Comparison of ENCODE assay signal across 16 mouse cellular contexts in the genomic region with DNA sequence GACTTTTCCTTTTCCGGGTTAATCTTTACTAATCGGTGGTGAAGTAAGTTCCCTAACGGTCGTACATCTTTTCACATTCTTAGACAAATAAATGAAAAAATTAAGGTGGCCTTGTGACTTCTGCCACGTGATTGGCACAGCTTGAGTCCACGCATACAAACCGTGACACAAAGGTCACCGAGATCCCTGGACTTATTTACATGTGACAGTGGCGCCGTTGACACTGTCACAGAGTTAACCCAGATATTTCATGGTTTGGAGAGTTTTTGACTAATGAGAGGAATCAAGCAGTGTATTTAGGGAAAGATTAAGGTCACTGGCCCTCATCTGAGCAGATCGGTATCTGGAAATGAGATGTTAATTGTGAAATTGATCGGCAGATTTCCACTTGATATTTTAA.
"Had no signal": no experiment of that assay in that cellular context is flagged by ENCODE, and none has a peak within 500 bp of the region (broad histone marks: within the 10 kb centered on the region; RNA-seq: fewer than 3 reads in every experiment).

No protein-coding gene starts in this region.

- H3K4me1 ChIP-seq: neural tube, embryonic 13.5 days; neural tube, embryonic 15.5 days; stomach, embryonic 15.5 days had no signal

- H3K36me3 ChIP-seq: neural tube, embryonic 13.5 days; neural tube, embryonic 15.5 days; stomach, embryonic 15.5 days had no signal

- H3K9ac ChIP-seq: neural tube, embryonic 13.5 days; neural tube, embryonic 15.5 days; stomach, embryonic 15.5 days had no signal

- H3K4me2 ChIP-seq: neural tube, embryonic 13.5 days; neural tube, embryonic 15.5 days; stomach, embryonic 15.5 days had no signal

- H3K9me3 ChIP-seq: neural tube, embryonic 13.5 days; neural tube, embryonic 15.5 days; stomach, embryonic 15.5 days had no signal

- H3K27me3 ChIP-seq: neural tube, embryonic 13.5 days; neural tube, embryonic 15.5 days had no signal

- H3K4me3 ChIP-seq: neural tube, embryonic 13.5 days; neural tube, embryonic 15.5 days; stomach, embryonic 15.5 days had no signal

- DNase-seq: retina, postnatal 1 day; right cerebral cortex, adult 18-20 months; right cerebral cortex, postnatal 14 days; right cerebral cortex, postnatal 25 days; right cerebral cortex, postnatal 4 days; spleen, adult 18-20 months; thymus, adult 18-20 months; thymus, adult 2 months; thymus, postnatal 14 days; thymus, postnatal 25 days; thymus, postnatal 36 days; thymus, postnatal 4 days had no signal

- H3K27ac ChIP-seq: neural tube, embryonic 13.5 days; neural tube, embryonic 15.5 days; stomach, embryonic 15.5 days; stomach, postnatal 0 days had no signal
